Mouse (Mus musculus) megakaryocyte-erythroid progenitor cell, adult 5 weeks (primary cell): Measurements from ENCODE around the gene Vdac1. TPM values are rescaled to one million over a fixed set of nuclear protein-coding genes. Genes with fewer than 3 reads are reported as not detected.

Source experiments
- polyA plus RNA-seq: library from polyadenylated mRNA; stranded (reverse); fragments of >175 nt; gene quantifications from 2 replicates; pipeline ENCODE4 v1.2.3, GENCODE M21; 2012

Gene Vdac1
- polyA plus RNA-seq, result 32.0 and 35.1 TPM in 2 replicates

GRCm38 (mm10) chr11:52360471-52361277 is at the start of gene Vdac1:
Vdac1 (plus strand) TSS chr11:52360860.

GRCm38 (mm10) chr11:52395940-52396596 is 35.4 kb downstream of the Vdac1 start, which contains the start of gene 9530068E07Rik:
9530068E07Rik (plus strand) TSS chr11:52396428.

Other genes starting within 250 kb of the Vdac1 start
- not detected in 2 replicates for gene Olfr1373, start 215.3 kb upstream of the Vdac1 start, polyA plus RNA-seq
- gene Olfr1371, start 146.9 kb upstream of the Vdac1 start, polyA plus RNA-seq, result not detected in 2 replicates
- 14.5 and 19.4 TPM in 2 replicates for gene Skp1a, start 128.9 kb upstream of the Vdac1 start, polyA plus RNA-seq
- gene Tcf7, start 77.8 kb upstream of the Vdac1 start, polyA plus RNA-seq, result 13.4 and 14.8 TPM in 2 replicates
- gene 9530068E07Rik, start 35.6 kb downstream of the Vdac1 start, polyA plus RNA-seq, result 207 and 221 TPM in 2 replicates